Mouse (Mus musculus) cerebellum, adult 2 months (tissue): ENCODE measurements around the gene Pwwp2b. TPM values are rescaled to one million over a fixed set of nuclear protein-coding genes. Genes with fewer than 3 reads are reported as not detected.
A peak's percentile ranks its signal among the peaks of the same experiment; 100 is the strongest.

Experiments used
- DNase-seq, 2 experiments: peaks; one replicate each; pipeline ENCODE4 v3.0.0; 2021
- H3K27ac ChIP-seq: fragments of 200-500 bp; 2 replicates; pipeline ENCODE4 v1.5.1; 2012; ENCODE audit warnings: low read length, control low read depth, inconsistent platforms; ENCODE audit not compliant: insufficient read depth
- H3K27me3 ChIP-seq: fragments of 200-500 bp; 2 replicates; pipeline ENCODE4 v1.6.1; 2012; ENCODE audit warnings: inconsistent platforms, mild to moderate bottlenecking, low read length, moderate library complexity; ENCODE audit not compliant: control insufficient read depth, insufficient read depth
- H3K4me1 ChIP-seq: fragments of 200-500 bp; 2 replicates; pipeline ENCODE4 v1.6.1; 2011; ENCODE audit warnings: low read length; ENCODE audit not compliant: control insufficient read depth, insufficient read depth
- H3K4me3 ChIP-seq: fragments of 200-500 bp; replicated peaks from 2 replicates; pipeline ENCODE3; 2011; ENCODE audit warnings: mild to moderate bottlenecking, low read depth, low read length, control low read depth; ENCODE audit not compliant: insufficient read depth
- CTCF ChIP-seq: fragments of 200-500 bp; IDR thresholded peaks from 2 replicates; pipeline ENCODE4 v1.5.1; 2011; ENCODE audit warnings: low read depth, mild to moderate bottlenecking, control low read depth, low read length, moderate library complexity, borderline replicate concordance; ENCODE audit not compliant: insufficient read depth
- POLR2A ChIP-seq: fragments of 200-500 bp; IDR thresholded peaks from 2 replicates; pipeline ENCODE4 v1.6.1; 2011; ENCODE audit warnings: low read length, control low read depth, borderline replicate concordance; ENCODE audit not compliant: insufficient read depth
- WGBS: fragments of 180-500 bp; shearing (Covaris S2); methylation state at CpG from one replicate; pipeline ENCODE4 v1.1.7; 2018; 5-methylcytosine and 5-hydroxymethylcytosine counted together
- polyA plus RNA-seq: library from polyadenylated mRNA; depleted of rRNA; stranded (reverse); fragments of >200 nt; gene quantifications from 2 replicates; pipeline ENCODE4 v1.2.3, GENCODE M21; 2012

Gene Pwwp2b
- polyA plus RNA-seq, 1 experiment, result 9.9 TPM

- 93% methylated on average over 5 of the region's 5 CpGs for WGBS
- no peak for TF ChIP-seq POLR2A
- TF ChIP-seq CTCF, result no peak
- no peak for DNase-seq
Measured at GRCm38 (mm10) chr7:139246086-139246485, 2.2 kb upstream of the Pwwp2b start.

GRCm38 (mm10) chr7:139246931-139247880 lies 1.1 kb upstream of the Pwwp2b start:
- WGBS, result 22% methylated on average over 38 of the region's 38 CpGs
- peaks cover 8% of the 10 kb centered on the region; the same call in 1 of the 2 replicates for H3K4me1 ChIP-seq
- DNase-seq, result peak; percentile 51 to 54
- peak overlapping the region; percentile 81 for H3K4me3 ChIP-seq
- no peaks in the 10 kb centered on the region for H3K27me3 ChIP-seq
- H3K27ac ChIP-seq, result peak overlapping the region; percentile 95
- TF ChIP-seq POLR2A, result no peak
- TF ChIP-seq CTCF, result no peak

More at GRCm38 (mm10) chr7:139246086-139246485, 2.2 kb upstream of the Pwwp2b start:
- Histone ChIP-seq H3K4me3 (no peak overlapping the region), H3K27me3 (no peaks in the 10 kb centered on the region), H3K4me1 (peaks cover 8% of the 10 kb centered on the region; the same call in 1 of the 2 replicates), H3K27ac (no peak overlapping the region)

GRCm38 (mm10) chr7:139248615-139249405 lies 528 bp downstream of the Pwwp2b start:
- H3K27me3 ChIP-seq, result no peaks in the 10 kb centered on the region
- no peak for TF ChIP-seq POLR2A
- no peak for TF ChIP-seq CTCF
- DNase-seq, result peak in 1 of 2 experiments; percentile 24
- H3K4me3 ChIP-seq, result peak overlapping the region; percentile 81
- peak overlapping the region; percentile 58 for H3K27ac ChIP-seq
- 4% methylated on average over 45 of the region's 45 CpGs for WGBS
- H3K4me1 ChIP-seq, result peaks cover 8% of the 10 kb centered on the region; the same call in 1 of the 2 replicates

- peaks cover 8% of the 10 kb centered on the region; the same call in 1 of the 2 replicates for H3K4me1 ChIP-seq
- whole genome bisulfite sequencing, result 49% methylated on average over 7 of the region's 7 CpGs
- TF ChIP-seq POLR2A (no peak), CTCF (no peak)
- no peak overlapping the region for H3K27ac ChIP-seq
- no peaks in the 10 kb centered on the region for H3K27me3 ChIP-seq
- H3K4me3 ChIP-seq, result peak overlapping the region; percentile 81
- DNase-seq, result peak; percentile 34 to 39
Measured at GRCm38 (mm10) chr7:139249406-139250210, 1.3 kb downstream of the Pwwp2b start.

- 72% methylated on average over 5 of the region's 5 CpGs for WGBS
- DNase-seq, result no peak
- H3K27me3 ChIP-seq, result no peaks in the 10 kb centered on the region
- H3K27ac ChIP-seq, result no peak overlapping the region
- H3K4me3 ChIP-seq, result no peak overlapping the region
- no peak for TF ChIP-seq CTCF
- no peak for TF ChIP-seq POLR2A
- peaks cover 8% of the 10 kb centered on the region; the same call in 1 of the 2 replicates for H3K4me1 ChIP-seq
Measured at GRCm38 (mm10) chr7:139251881-139252301, 3.6 kb downstream of the Pwwp2b start.

- peaks cover 5% of the 10 kb centered on the region; the same call in 1 of the 2 replicates for H3K4me1 ChIP-seq
- no peaks in the 10 kb centered on the region for H3K27me3 ChIP-seq
- TF ChIP-seq CTCF, result no peak
- no peak for TF ChIP-seq POLR2A
- DNase-seq, result no peak
- no peak overlapping the region for H3K27ac ChIP-seq
- WGBS, result 88% methylated on average over 7 of the region's 7 CpGs
- no peak overlapping the region for H3K4me3 ChIP-seq
Measured at GRCm38 (mm10) chr7:139252566-139252965, 4.3 kb downstream of the Pwwp2b start.

GRCm38 (mm10) chr7:139252986-139253385 lies 4.7 kb downstream of the Pwwp2b start:
- Histone ChIP-seq H3K4me3 (no peak overlapping the region), H3K27me3 (no peaks in the 10 kb centered on the region), H3K27ac (no peak overlapping the region), H3K4me1 (peaks cover 5% of the 10 kb centered on the region; the same call in 1 of the 2 replicates)
- no peak for TF ChIP-seq CTCF
- no peak for TF ChIP-seq POLR2A
- WGBS, result 79% methylated on average over 9 of the region's 9 CpGs
- no peak for DNase-seq
